Mouse (Mus musculus) lung, adult 2 months (tissue): ENCODE measurements around the gene Grik4.

Experiments
- CTCF ChIP-seq: fragments of 200-500 bp; IDR thresholded peaks from 2 replicates; pipeline ENCODE4 v1.5.1; 2011; ENCODE audit warnings: mild to moderate bottlenecking, low read length, control low read depth; ENCODE audit not compliant: insufficient read depth
- POLR2A ChIP-seq: fragments of 200-500 bp; IDR thresholded peaks from 2 replicates; pipeline ENCODE4 v1.6.1; 2011; ENCODE audit warnings: low read depth, mild to moderate bottlenecking, control low read depth, low read length, borderline replicate concordance; ENCODE audit errors: extremely low read depth

DNA sequence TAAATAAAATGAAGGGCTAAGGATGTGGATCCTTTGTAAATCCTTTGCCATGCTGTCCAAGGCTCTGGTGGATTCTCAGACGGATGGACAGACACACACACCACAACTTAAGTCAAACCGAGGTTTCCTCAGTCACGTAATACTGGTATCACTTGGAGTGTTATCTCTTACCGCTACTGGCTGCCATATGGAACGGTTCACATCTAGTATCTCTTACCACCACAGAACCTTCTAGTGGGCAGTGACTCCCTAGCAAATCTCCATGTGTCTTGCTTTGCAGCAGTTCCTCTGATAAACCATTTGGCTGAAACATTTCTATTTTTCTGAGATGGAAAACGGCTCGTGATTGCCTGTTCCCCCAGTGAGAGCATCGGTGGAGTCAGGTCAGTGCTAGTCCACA lies 470.0 kb downstream of the Grik4 start:
- TF ChIP-seq CTCF, result no peak
- no peak for TF ChIP-seq POLR2A
